Mouse (Mus musculus) kidney, adult 2 months (tissue): Measurements from ENCODE around the gene Itgb5.

Source experiments
- CTCF ChIP-seq: fragments of 200-500 bp; conservative IDR thresholded peaks from 2 replicates; pipeline ENCODE4 v1.5.1; 2011; ENCODE audit warnings: low read depth, mild to moderate bottlenecking, control low read depth, low read length, moderate library complexity, mixed read lengths; ENCODE audit not compliant: insufficient read depth, insufficient read length
- POLR2A ChIP-seq: fragments of 200-500 bp; IDR thresholded peaks from one replicate; pipeline ENCODE4 v1.6.1; 2011; ENCODE audit warnings: low read depth, low read length, control low read depth

- TF ChIP-seq POLR2A: no peak
- no peak for TF ChIP-seq CTCF
Observed at GRCm38 (mm10) chr16:33829842-33830511, 512 bp downstream of the Itgb5 start.
